Mouse (Mus musculus): ENCODE data around the gene Arfip1.

DNA sequence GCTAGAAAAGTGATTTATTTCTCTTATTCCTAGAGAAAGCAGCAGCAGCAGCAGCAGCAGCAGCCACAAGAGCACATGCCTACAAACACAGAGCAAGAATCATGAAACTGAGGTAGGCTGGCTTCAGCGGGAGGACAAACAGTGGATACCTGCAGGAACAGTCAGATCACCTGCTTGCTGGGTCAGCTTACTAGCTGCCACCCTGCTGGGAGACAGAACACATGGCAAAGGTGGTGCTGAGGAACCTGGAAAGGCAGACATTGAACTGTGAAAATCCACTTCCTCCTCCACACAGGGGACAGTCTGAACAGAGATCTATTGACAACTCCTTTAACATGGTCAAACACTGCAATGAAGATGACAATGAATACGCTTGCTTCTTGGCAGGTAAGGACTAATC is 53.4 kb downstream of the Arfip1 start:
- TF ChIP-seq POLR2A (IDR thresholded peaks at IDR 0.05; ENCODE audit: insufficient read depth, low read depth, low read length) (no peak), CTCF (IDR thresholded peaks at IDR 0.05) (no peak), EP300 (IDR thresholded peaks at IDR 0.05; ENCODE audit: insufficient read depth, low read depth, low read length) (no peak)
